In genomic region chr14:74306717-74307307, GRCm38 (mm10) we compare ENCODE assay signal across 25 mouse cellular contexts.
"Had no signal": no experiment of that assay in that cellular context is flagged by ENCODE, and none has a peak within 500 bp of the region (broad histone marks: within the 10 kb centered on the region; RNA-seq: fewer than 3 reads in every experiment).

No protein-coding gene starts in this region.

- DNase-seq: gastrocnemius, postnatal 14 days; heart, adult 18-20 months; heart, postnatal 10 days; heart, postnatal 4 days; kidney, adult 11 months; kidney, adult 2 months; kidney, adult 9 months; kidney, postnatal 14 days; kidney, postnatal 36 days; layer of hippocampus, adult 9-11 months; layer of hippocampus, postnatal 36 days had no signal

- H3K4me1 ChIP-seq: heart, embryonic 10.5 days; heart, embryonic 12.5 days; hindbrain, embryonic 10.5 days; hindbrain, embryonic 12.5 days; intestine, embryonic 15.5 days; kidney, embryonic 15.5 days; limb, embryonic 15.5 days; liver, embryonic 12.5 days had no signal

- H3K4me3 ChIP-seq: heart, embryonic 10.5 days; heart, embryonic 12.5 days; hindbrain, embryonic 10.5 days; hindbrain, embryonic 12.5 days; intestine, embryonic 15.5 days; kidney, embryonic 15.5 days; limb, embryonic 13.5 days; limb, embryonic 15.5 days; liver, embryonic 12.5 days had no signal

- ATAC-seq: hindbrain, embryonic 16.5 days; inflammation-experienced regulatory T-cells, adult 6 months; intestine, embryonic 15.5 days; liver, embryonic 12.5 days had no signal

- H3K36me3 ChIP-seq: heart, embryonic 10.5 days; heart, embryonic 12.5 days; hindbrain, embryonic 10.5 days; hindbrain, embryonic 12.5 days; intestine, embryonic 15.5 days; kidney, embryonic 15.5 days; limb, embryonic 13.5 days; limb, embryonic 15.5 days; liver, embryonic 12.5 days had no signal

- H3K27me3 ChIP-seq: heart, embryonic 12.5 days; hindbrain, embryonic 12.5 days; intestine, embryonic 15.5 days; kidney, embryonic 15.5 days; limb, embryonic 13.5 days; limb, embryonic 15.5 days; liver, embryonic 12.5 days had no signal

- H3K27ac ChIP-seq: heart, embryonic 10.5 days; hindbrain, embryonic 10.5 days; hindbrain, embryonic 12.5 days; hindbrain, embryonic 14.5 days; intestine, embryonic 15.5 days; kidney, embryonic 15.5 days; kidney, postnatal 0 days; limb, embryonic 13.5 days; limb, embryonic 15.5 days; liver, embryonic 12.5 days; liver, embryonic 14.5 days had no signal
